Mouse (Mus musculus) hindbrain, postnatal 0 days (tissue): Measurements from ENCODE around the gene Agps. TPM values are rescaled to one million over a fixed set of nuclear protein-coding genes. Genes with fewer than 3 reads are reported as not detected.

Source experiments
- polyA plus RNA-seq: library from polyadenylated mRNA; unstranded; fragments of >200 nt; fragmentation: Nextera tagmentation; extraction: Ambion mirVana; gene quantifications from 2 replicates; pipeline ENCODE4 v1.2.1, GENCODE M21; 2015
- total RNA-seq: library from RNA; depleted of rRNA; stranded (reverse); fragments of >200 nt; gene quantifications from 2 replicates; pipeline ENCODE4 v1.2.3, GENCODE M21; 2014; rRNA removed

The Agps gene
- total and polyA plus RNA-seq, 2 experiments from 2014 or later, result 17.1 to 40.0 TPM

Other genes starting within 250 kb of the Agps start
- 64.9 and 67.8 TPM in 2 replicates for gene Hnrnpa3, start 172.9 kb upstream of the Agps start, total RNA-seq
- gene Hnrnpa3, start 172.9 kb upstream of the Agps start, polyA plus RNA-seq, result 131 and 137 TPM in 2 replicates
- 7.4 and 11.6 TPM in 2 replicates for gene Nfe2l2, start 127.5 kb upstream of the Agps start, total RNA-seq
- 16.3 and 17.0 TPM in 2 replicates for gene Nfe2l2, start 127.5 kb upstream of the Agps start, polyA plus RNA-seq
- gene Ttc30b, start 106.4 kb downstream of the Agps start, total RNA-seq, result 30.9 and 33.9 TPM in 2 replicates
- gene Ttc30b, start 106.4 kb downstream of the Agps start, polyA plus RNA-seq, result 16.3 and 19.2 TPM in 2 replicates
- 0.86 and 1.9 TPM in 2 replicates for gene Ttc30a2, start 146.0 kb downstream of the Agps start, total RNA-seq
- 0.19 and 0.38 TPM in 2 replicates for gene Ttc30a2, start 146.0 kb downstream of the Agps start, polyA plus RNA-seq
- gene Ttc30a1, start 149.8 kb downstream of the Agps start, total RNA-seq, result 8.9 and 11.4 TPM in 2 replicates
- gene Ttc30a1, start 149.8 kb downstream of the Agps start, polyA plus RNA-seq, result 4.6 and 4.8 TPM in 2 replicates